ENCODE assay signal across 25 mouse cellular contexts in the genomic region with DNA sequence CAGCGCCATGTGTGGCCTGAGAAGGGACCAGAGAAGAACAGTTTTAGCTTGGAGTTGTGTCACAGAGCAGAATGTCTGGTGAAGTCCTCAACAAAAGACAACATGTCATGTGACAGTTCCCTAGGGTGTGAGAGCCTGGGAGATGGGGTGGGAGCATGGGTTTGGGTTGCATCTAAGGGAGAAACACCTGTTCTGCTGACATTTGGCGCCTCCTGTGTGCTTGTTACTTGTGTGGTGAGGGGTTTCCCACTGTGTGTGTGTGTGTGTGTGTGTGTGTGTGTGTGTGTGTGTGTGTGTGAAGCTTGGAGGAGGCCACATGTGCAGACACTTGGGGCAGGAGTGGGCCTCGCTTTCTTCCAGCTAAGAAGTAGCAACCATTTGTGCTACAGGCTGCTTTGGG.
"Had no signal": no experiment of that assay in that cellular context is flagged by ENCODE, and none has a peak within 500 bp of the region (broad histone marks: within the 10 kb centered on the region; RNA-seq: fewer than 3 reads in every experiment).

No protein-coding gene starts in this region.

- ATAC-seq: hindbrain, postnatal 0 days; intestine, embryonic 15.5 days; intestine, postnatal 0 days had no signal

- H3K4me2 ChIP-seq: heart, embryonic 11.5 days; heart, embryonic 13.5 days; heart, embryonic 15.5 days; hindbrain, embryonic 12.5 days; hindbrain, embryonic 15.5 days; intestine, embryonic 15.5 days; liver, embryonic 11.5 days; liver, embryonic 13.5 days; liver, embryonic 15.5 days had no signal

- H3K9ac ChIP-seq: forebrain, postnatal 0 days; heart, embryonic 13.5 days; heart, embryonic 15.5 days; hindbrain, embryonic 12.5 days; hindbrain, embryonic 15.5 days; intestine, embryonic 15.5 days; liver, embryonic 13.5 days; liver, embryonic 15.5 days had no signal

- H3K27ac ChIP-seq: heart, adult 2 months; heart, embryonic 13.5 days; heart, embryonic 15.5 days; hindbrain, embryonic 12.5 days; hindbrain, embryonic 15.5 days; hindbrain, postnatal 0 days; intestine, embryonic 15.5 days; left cerebral cortex, adult 2 months; liver, embryonic 13.5 days; liver, embryonic 15.5 days had no signal

- DNase-seq: forebrain, postnatal 0 days; gastrocnemius, postnatal 14 days; gastrocnemius, postnatal 36 days; heart, adult 11 months; heart, adult 2 months; heart, postnatal 14 days; heart, postnatal 36 days; kidney, adult 18-20 months; kidney, adult 8-10 months; kidney, postnatal 10 days; kidney, postnatal 25 days; kidney, postnatal 4 days; liver; liver, embryonic 13.5 days had no signal

- H3K36me3 ChIP-seq: heart, embryonic 13.5 days; heart, embryonic 15.5 days; hindbrain, embryonic 12.5 days; hindbrain, embryonic 15.5 days; intestine, embryonic 15.5 days; liver, embryonic 13.5 days; liver, embryonic 15.5 days had no signal

- H3K4me3 ChIP-seq: heart, adult 2 months; heart, embryonic 13.5 days; heart, embryonic 15.5 days; hindbrain, embryonic 12.5 days; hindbrain, embryonic 15.5 days; intestine, embryonic 15.5 days; left cerebral cortex, adult 2 months; liver, embryonic 13.5 days; liver, embryonic 15.5 days had no signal

- H3K9me3 ChIP-seq: heart, embryonic 13.5 days; heart, embryonic 15.5 days; hindbrain, embryonic 12.5 days; hindbrain, embryonic 15.5 days; intestine, embryonic 15.5 days; liver, embryonic 13.5 days; liver, embryonic 15.5 days had no signal

- H3K27me3 ChIP-seq: heart, embryonic 13.5 days; heart, embryonic 15.5 days; hindbrain, embryonic 12.5 days; hindbrain, embryonic 15.5 days; intestine, embryonic 15.5 days; liver, embryonic 13.5 days; liver, embryonic 15.5 days had no signal

- H3K4me1 ChIP-seq: heart, embryonic 13.5 days; heart, embryonic 15.5 days; hindbrain, embryonic 15.5 days; intestine, embryonic 15.5 days; liver, embryonic 13.5 days; liver, embryonic 15.5 days had no signal
